Mouse (Mus musculus): ENCODE measurements at regions not wholly inside any gene's neighbourhood (a gene's known extent, or its start where the extent isn't known, plus 50 kb on each side); places are given as distances from the start of the nearest gene placed in this dataset.
"Not testable (repeated sequence)": the region's sequence is repeated elsewhere in the genome, so short reads cannot be mapped to it uniquely, and the experiment has no call there.

DNA sequence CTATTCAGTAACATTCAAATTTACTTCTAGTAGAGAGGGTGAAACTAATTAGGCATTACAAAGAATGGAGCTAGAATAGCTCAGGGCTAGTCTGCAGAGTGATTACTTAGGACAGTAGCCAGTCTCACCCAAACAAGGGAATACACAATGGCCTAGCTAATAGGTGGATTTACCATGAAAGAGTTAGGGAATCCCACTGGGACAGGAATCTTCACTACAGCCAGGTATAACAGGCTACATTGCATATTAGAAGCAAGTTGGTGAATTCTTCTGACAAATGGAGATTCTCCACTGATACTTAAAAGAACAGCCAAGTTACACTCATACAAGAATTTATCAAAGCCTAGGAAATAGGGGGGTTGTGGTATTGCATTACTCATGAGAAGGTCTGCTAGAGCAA is 670.2 kb upstream of the Chrm3 start:
- DNase-seq = not testable (repeated sequence)

- DNase-seq = no peak
These were observed 669.7 kb upstream of the Chrm3 start for GRCm38 (mm10) chr13:11030381-11030780.

- DNase-seq = no peak
These were observed 665.3 kb upstream of the Chrm3 start for GRCm38 (mm10) chr13:11025918-11026317.

GRCm38 (mm10) chr13:11024441-11024840 is 663.8 kb upstream of the Chrm3 start:
- no peak for DNase-seq

GRCm38 (mm10) chr13:11017584-11017983 is 656.9 kb upstream of the Chrm3 start:
- no peak for DNase-seq

- DNase-seq = no peak
These were observed 644.7 kb upstream of the Chrm3 start for GRCm38 (mm10) chr13:11005374-11005773.

- DNase-seq = no peak
These were observed 630.5 kb upstream of the Chrm3 start for GRCm38 (mm10) chr13:10991151-10991550.

- DNase-seq = no peak
These were observed 629.9 kb upstream of the Chrm3 start for GRCm38 (mm10) chr13:10990503-10991025.

DNA sequence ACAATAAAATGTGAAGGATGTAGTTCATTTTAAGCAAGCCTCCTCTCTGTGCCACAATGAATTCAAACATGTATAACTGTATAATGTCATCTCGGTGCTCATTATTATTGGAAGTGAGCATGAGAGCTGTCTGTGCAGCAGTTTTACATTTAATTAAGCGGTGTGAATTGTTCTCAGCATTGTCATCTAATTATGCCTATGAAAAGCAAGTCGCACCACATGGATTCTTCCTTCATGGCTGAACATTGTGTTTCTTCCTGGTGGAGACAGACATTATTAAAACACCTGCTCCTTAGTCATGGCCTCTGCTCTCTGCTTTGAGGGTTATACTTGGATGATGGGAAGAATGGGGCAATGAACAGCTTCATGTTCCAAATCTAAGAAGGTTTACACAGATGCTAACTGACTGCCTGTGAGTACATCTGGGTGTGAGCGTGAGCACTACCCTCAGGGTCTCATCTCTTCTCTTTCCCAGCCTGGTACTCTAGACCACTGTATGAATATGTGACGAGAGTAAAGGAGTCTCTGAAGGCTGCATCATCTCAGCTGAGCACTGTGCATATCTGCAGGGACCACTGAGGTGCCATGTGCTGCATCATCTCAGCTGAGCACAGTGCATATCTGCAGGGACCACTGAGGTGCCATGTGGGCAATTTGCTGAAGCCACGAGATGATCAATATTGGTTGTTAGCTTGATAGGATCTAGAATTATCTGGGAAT is 628.6 kb upstream of the Chrm3 start:
- no peak for DNase-seq

GRCm38 (mm10) chr13:10983736-10984135 is 623.1 kb upstream of the Chrm3 start:
- DNase-seq = no peak

DNA sequence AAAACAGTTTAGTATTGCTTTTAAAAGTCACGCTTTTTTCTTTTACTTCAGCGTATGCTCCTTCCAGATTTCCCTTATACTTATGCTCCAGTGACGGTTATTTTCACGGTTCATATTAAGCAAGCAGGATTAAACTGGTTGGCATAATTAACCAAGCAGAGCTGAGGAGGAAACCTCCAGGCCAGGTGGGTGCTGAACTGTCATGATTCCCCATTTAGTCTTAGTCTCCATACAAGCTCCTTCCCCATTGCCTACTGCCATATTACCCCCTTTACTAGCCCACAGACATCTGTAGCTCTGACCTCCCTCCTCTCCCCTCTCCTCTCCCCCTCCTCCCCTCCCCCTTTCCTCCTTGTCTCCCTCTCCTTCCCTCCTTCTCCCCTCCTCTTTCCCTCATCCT is 621.9 kb upstream of the Chrm3 start:
- no peak for DNase-seq

DNA sequence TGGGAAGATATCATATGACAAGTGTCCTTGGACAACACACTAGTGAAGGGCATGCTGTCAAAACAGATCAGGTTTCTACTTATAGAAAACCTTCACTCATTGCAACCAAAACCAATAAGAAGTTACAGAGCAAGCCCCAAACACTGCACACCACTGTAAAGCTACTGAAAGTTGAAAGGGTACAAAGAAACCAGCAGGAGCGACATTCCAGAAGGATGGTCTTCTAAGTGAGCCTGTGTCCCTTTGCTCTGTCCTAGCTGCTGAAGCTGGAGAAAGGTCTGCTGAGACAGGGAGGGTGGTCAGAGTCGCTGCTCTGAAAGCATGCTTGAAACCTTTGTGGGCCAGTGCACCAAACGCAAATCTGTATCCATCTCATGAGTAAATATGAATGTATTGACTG is 611.3 kb upstream of the Chrm3 start:
- DNase-seq = no peak

- DNase-seq = no peak
These were observed 610.1 kb upstream of the Chrm3 start for GRCm38 (mm10) chr13:10970721-10971120.

DNA sequence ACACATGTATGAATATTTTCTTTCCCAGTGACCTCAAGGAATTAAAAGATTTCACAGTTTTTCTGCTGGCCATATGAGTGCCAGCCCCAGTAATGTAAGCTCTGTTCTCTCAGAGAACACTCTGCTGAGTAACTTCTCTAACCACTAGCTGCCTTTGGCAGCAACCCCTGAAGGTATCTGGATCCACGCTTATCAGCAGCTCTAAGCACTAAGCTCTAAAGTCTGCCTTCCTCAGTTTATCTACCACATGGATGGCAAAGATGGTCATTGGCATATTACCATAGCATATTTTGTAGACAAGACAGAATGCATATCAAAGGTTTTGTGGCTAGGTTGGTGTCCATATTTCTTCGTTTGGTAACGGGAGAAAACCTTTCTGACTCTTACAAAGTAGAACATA is 592.3 kb upstream of the Chrm3 start:
- no peak for DNase-seq

DNA sequence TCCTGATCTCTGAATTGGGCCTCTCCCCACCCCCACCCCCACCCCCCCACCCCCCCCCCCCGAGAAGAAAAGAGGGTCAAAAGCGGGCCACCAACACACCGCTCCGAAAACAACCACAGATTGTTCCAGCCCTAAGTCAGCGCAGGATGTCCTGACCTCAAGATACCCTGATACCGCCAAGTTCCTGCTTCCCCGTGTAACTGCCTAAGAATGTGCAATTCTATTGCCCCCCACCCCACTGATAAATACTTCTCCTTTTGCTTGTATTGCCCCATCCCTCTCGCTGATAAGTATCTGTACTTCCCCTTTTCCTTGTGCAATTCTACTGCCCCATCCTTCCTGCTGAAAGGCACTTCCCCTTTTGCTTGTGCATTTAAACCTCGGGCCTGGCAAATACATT is 590.0 kb upstream of the Chrm3 start:
- DNase-seq = not testable (repeated sequence)

- no peak for DNase-seq
These were observed 586.8 kb upstream of the Chrm3 start for GRCm38 (mm10) chr13:10947398-10947797.

DNA sequence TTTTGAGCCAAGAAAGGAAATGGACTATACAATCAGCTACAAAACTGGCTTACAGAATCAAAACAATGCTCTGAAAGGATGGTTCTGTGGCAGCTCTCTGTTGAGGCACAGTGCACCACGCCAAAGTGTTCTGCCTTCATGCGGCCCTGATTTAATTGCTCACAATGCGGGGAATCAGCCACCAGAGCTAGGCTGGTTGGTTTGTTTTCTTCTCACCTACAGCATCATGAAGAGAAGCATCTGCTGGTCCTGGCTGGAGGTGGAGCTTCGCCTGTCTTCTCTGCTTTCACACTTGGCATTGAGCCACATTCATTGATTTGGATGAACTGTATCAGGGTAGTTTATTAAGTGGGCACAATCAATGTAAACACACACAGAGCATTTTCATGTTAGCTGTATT is 583.2 kb upstream of the Chrm3 start:
- DNase-seq = peak in 1 of 2 experiments; percentile 2

GRCm38 (mm10) chr13:10942031-10942655 is 581.5 kb upstream of the Chrm3 start:
- DNase-seq = peak; percentile 4 to 5

- no peak for DNase-seq
These were observed 577.6 kb upstream of the Chrm3 start for GRCm38 (mm10) chr13:10938233-10938632.

DNA sequence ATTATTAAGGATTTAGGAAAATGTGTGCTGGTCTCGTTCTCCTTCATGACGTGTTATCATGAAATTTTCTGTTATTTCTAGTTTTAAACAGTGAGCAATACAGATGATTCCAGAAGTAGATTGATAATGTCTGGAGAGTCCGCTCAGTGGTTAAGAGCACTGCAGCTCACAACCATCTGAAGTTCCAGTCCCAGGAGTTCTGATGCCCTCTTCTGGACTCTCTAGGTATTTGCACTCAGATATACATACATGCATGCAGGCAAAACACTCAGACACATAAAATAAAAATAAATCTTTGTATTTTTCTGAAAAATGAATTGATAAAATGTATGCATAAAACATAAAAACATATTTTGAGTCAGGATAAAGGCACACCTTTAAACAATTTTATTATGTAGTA is 570.1 kb upstream of the Chrm3 start:
- DNase-seq = no peak

- no peak for DNase-seq
These were observed 553.7 kb upstream of the Chrm3 start for GRCm38 (mm10) chr13:10914377-10914776.

DNA sequence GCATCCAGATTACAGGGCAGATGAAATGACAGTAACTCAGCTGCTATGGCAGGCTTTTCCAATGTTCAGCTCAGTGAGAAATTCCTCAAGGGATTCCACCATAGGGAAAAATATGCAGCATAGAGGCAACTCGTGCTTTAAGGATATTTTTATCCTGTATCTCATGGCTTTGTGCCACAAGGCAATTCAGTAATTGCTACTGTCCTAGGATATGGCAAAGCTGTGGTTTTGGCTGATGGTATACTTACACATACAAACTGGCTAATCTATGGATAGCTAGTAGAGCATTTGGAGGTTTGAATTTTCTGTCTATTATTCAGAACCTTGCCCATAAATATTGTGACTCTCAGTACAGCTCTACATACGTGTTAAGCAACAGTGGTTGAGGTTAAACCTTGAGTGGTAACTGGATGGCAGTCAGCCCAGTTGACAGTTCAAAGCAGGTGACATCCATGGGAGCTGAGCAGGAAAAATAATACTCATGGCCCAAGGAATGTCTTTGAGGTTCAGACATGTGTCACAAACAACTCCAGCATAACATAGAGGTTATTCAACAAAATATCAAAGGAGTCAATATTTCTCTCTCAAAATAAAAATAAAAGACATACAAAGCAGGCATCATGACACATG is 548.6 kb upstream of the Chrm3 start:
- DNase-seq = no peak

GRCm38 (mm10) chr13:10867864-10868263 is 507.2 kb upstream of the Chrm3 start:
- DNase-seq = no peak

All from cerebellum, postnatal 36 days (tissue).